Mouse (Mus musculus) olfactory bulb, adult 2 months (tissue): Measurements from ENCODE around the gene Nlrc5.

Experiments
- CTCF ChIP-seq: fragments of 200-500 bp; IDR thresholded peaks from 2 replicates; pipeline ENCODE4 v1.5.1; 2012; ENCODE audit warnings: low read depth, mild to moderate bottlenecking, low read length, moderate library complexity; ENCODE audit not compliant: insufficient read depth
- POLR2A ChIP-seq: fragments of 200-500 bp; IDR thresholded peaks from 2 replicates; pipeline ENCODE4 v1.6.1; 2012; ENCODE audit warnings: mild to moderate bottlenecking, low read depth, low read length, moderate library complexity; ENCODE audit not compliant: insufficient read depth

DNA sequence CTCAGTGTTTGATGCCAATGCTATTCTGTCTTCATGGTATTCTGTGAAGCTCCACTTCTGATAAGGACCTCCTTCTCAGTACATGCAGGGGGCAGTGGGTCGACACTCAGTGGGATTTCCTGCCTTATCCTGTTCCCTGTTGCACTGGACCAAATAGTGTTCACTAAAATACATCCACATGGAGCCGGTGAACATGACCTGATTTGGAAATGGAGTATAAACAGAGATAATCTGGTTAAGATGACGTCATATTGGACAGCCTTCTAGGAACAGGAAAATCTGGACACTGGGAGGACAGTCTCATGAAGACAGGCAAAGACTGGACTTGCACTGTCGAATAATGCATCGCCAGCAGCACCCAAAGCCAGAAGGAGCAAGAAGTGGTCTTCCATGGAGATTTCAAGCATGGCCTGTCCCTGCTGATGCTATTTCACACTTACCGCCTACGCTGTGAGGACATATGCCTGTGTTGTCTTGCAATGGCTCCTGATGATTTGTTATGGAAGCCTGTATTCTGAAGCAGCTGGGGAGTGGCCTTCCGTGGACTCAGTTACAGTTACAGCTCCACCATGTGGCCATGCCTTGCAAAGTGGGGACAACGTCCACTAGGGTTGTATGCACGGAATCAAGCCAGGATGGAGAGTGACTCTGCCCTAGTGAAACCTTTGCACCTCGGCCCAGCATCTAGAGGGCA is 37.0 kb upstream of the Nlrc5 start:
- no peak for TF ChIP-seq CTCF
- TF ChIP-seq POLR2A = no peak
